Mouse (Mus musculus): ENCODE results near the gene BC030870. TPM values are rescaled to one million over a fixed set of nuclear protein-coding genes. Genes with fewer than 3 reads are reported as not detected.
A peak's percentile ranks its signal among the peaks of the same experiment; 100 is the strongest.

BC030870 gene
- polyA plus RNA-seq, 1 experiment = not detected

DNA sequence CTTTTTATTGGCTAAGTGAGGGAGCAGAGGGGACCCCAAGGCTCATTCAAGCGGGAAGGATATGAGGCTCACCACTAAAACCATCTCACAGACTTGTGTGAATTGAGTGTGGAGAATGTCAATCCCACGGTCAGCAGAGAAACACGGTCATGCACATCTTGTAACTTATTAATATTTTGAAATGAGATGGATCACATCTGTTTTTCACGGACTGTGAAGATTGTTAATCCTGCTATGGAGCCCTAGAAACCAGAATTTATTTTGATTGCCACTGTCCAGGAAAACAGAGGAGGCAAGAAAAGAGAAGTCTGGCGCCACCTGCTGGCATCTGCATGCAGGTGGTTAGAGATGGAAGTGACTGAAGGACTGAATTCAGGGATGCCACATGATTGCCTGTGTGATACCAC is 19.1 kb downstream of the BC030870 start:
- Histone ChIP-seq H3K27ac (ENCODE audit: insufficient read depth, low read depth, low read length) (no peak overlapping the region), H3K4me3 (ENCODE audit: insufficient read depth, low read length) (no peak overlapping the region), H3K4me1 (ENCODE audit: control insufficient read depth, insufficient read depth, low read length) (no peaks in the 10 kb centered on the region)
- TF ChIP-seq CTCF (IDR thresholded peaks at IDR 0.05; ENCODE audit: low read depth, low read length) = peak; percentile 77
- TF ChIP-seq POLR2A (IDR thresholded peaks at IDR 0.05; ENCODE audit: borderline replicate concordance, low read depth, low read length) = no peak

GRCm38 (mm10) chr8:65108936-65109335 is 20.4 kb downstream of the BC030870 start:
- H3K27ac ChIP-seq (ENCODE audit: insufficient read depth, low read depth, low read length) = no peak overlapping the region
- H3K4me3 ChIP-seq (ENCODE audit: insufficient read depth, low read length) = no peak overlapping the region
- H3K4me1 ChIP-seq (ENCODE audit: control insufficient read depth, insufficient read depth, low read length) = no peaks in the 10 kb centered on the region
- TF ChIP-seq POLR2A (IDR thresholded peaks at IDR 0.05; ENCODE audit: borderline replicate concordance, low read depth, low read length) (no peak), CTCF (IDR thresholded peaks at IDR 0.05; ENCODE audit: low read depth, low read length) (no peak)

- Histone ChIP-seq H3K4me1 (ENCODE audit: control insufficient read depth, insufficient read depth, low read length) (no peaks in the 10 kb centered on the region), H3K4me3 (ENCODE audit: insufficient read depth, low read length) (no peak overlapping the region), H3K27ac (ENCODE audit: insufficient read depth, low read depth, low read length) (no peak overlapping the region)
- TF ChIP-seq CTCF (IDR thresholded peaks at IDR 0.05; ENCODE audit: low read depth, low read length) (no peak), POLR2A (IDR thresholded peaks at IDR 0.05; ENCODE audit: borderline replicate concordance, low read depth, low read length) (no peak)
Observed at GRCm38 (mm10) chr8:65107936-65108718, 21.2 kb downstream of the BC030870 start.

DNA sequence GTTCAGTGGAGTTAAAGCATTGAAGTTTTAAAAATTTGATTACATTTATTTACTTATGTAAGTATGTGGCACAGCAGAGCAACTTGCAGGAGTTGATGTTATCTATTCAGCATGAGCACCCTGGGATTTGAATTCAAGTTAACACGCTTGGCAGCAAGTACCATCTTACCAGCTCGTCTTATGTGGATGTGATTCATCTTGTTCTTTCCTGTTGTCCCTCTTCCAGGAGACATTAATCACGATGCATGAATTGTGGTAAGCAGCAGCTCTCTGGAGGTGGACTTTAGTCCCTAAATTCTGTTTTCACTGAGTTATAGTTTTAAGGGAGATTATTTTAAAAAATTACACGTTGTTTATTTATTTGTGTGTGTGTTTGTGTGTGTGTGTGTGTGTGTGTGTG is 25.3 kb downstream of the BC030870 start:
- TF ChIP-seq CTCF (IDR thresholded peaks at IDR 0.05; ENCODE audit: low read depth, low read length) (no peak), POLR2A (IDR thresholded peaks at IDR 0.05; ENCODE audit: borderline replicate concordance, low read depth, low read length) (no peak)
- Histone ChIP-seq H3K4me1 (ENCODE audit: control insufficient read depth, insufficient read depth, low read length) (no peaks in the 10 kb centered on the region), H3K27ac (ENCODE audit: insufficient read depth, low read depth, low read length) (no peak overlapping the region), H3K4me3 (ENCODE audit: insufficient read depth, low read length) (no peak overlapping the region)

DNA sequence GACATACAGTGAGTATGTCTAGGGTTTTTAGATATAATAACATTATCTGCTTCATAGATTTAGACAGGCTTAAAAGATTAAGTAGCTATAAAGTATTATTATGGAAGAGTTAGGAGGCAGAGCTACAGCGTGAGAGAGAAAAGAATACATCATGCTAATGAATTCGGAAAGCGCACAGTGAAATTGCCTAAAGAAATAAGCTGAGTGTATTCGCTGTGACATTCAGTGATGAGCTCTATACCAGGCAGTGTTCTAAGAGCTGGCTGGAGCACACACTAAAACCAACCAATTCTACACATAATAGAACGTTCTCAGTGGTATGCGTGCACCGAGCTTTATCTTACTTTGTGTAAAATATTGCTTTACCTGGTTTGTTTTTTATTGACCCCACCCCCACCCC is 25.7 kb downstream of the BC030870 start:
- H3K4me1 ChIP-seq (ENCODE audit: control insufficient read depth, insufficient read depth, low read length) = no peaks in the 10 kb centered on the region
- H3K4me3 ChIP-seq (ENCODE audit: insufficient read depth, low read length) = no peak overlapping the region
- no peak for TF ChIP-seq POLR2A (IDR thresholded peaks at IDR 0.05; ENCODE audit: borderline replicate concordance, low read depth, low read length)
- H3K27ac ChIP-seq (ENCODE audit: insufficient read depth, low read depth, low read length) = no peak overlapping the region

DNA sequence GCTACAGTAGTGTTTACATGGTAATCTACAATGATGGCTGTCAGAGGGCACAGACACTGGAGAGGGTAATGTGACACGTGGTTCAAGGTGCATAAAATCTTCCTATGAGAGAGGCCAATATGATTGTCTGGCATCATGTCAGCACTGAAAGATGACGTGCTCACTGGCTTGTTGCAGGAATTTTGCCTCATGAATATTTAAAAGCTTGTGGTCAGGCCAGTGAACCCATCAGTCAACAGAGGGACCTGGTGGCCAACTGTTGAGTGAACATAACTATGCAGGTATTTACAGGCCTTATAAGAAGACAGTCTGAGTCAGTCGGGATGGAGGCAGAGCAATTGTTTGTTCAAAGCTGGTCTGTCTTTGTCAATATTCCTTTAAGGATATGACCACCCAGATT is 29.6 kb downstream of the BC030870 start:
- no peaks in the 10 kb centered on the region for H3K4me1 ChIP-seq (ENCODE audit: control insufficient read depth, insufficient read depth, low read length)
- no peak for TF ChIP-seq CTCF (IDR thresholded peaks at IDR 0.05; ENCODE audit: low read depth, low read length)
- TF ChIP-seq POLR2A (IDR thresholded peaks at IDR 0.05; ENCODE audit: borderline replicate concordance, low read depth, low read length) = no peak

DNA sequence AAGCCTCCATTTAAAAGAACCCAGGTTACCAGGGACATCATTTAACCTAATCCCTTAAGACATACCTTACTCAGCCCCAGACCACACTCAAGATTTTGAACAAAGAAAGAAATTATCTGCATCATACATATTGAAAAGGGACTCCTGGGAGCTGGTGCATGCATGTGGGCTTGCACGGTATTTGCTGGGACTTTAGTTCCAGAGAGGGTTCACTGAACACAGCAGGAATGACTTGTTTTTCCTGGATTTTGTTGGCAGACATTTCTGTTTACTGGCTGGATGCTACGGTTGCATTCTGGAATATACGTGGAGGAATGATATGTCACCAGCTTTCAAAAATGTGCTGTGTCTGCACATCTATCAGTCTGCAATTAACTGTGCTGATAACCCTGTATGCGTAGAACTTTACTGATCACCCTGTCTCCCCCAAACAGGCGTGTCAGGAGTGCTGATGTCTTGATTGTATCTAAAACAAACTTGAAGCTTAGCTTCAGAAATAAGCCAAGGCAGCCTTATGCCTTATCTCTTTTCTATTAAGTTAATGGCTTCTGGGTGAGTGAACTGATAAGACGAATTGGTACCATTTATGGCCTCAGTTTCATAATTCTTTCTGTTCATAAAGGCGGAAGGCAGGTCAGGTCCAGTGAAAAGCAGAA is 31.5 kb downstream of the BC030870 start:
- Histone ChIP-seq H3K4me1 (ENCODE audit: control insufficient read depth, insufficient read depth, low read length) (no peaks in the 10 kb centered on the region), H3K27ac (ENCODE audit: insufficient read depth, low read depth, low read length) (no peak overlapping the region), H3K4me3 (ENCODE audit: insufficient read depth, low read length) (no peak overlapping the region)
- TF ChIP-seq CTCF (IDR thresholded peaks at IDR 0.05; ENCODE audit: low read depth, low read length) = no peak
- TF ChIP-seq POLR2A (IDR thresholded peaks at IDR 0.05; ENCODE audit: borderline replicate concordance, low read depth, low read length) = no peak

More for the DNA sequence above, 29.6 kb downstream of the BC030870 start:
- no peak overlapping the region for H3K27ac ChIP-seq (ENCODE audit: insufficient read depth, low read depth, low read length)
- H3K4me3 ChIP-seq (ENCODE audit: insufficient read depth, low read length) = no peak overlapping the region

GRCm38 (mm10) chr8:65089781-65090180 is 39.6 kb downstream of the BC030870 start:
- H3K4me3 ChIP-seq (ENCODE audit: insufficient read depth, low read length) = no peak overlapping the region
- no peaks in the 10 kb centered on the region for H3K4me1 ChIP-seq (ENCODE audit: control insufficient read depth, insufficient read depth, low read length)
- TF ChIP-seq POLR2A (IDR thresholded peaks at IDR 0.05; ENCODE audit: borderline replicate concordance, low read depth, low read length) = no peak
- no peak for TF ChIP-seq CTCF (IDR thresholded peaks at IDR 0.05; ENCODE audit: low read depth, low read length)
- no peak overlapping the region for H3K27ac ChIP-seq (ENCODE audit: insufficient read depth, low read depth, low read length)

DNA sequence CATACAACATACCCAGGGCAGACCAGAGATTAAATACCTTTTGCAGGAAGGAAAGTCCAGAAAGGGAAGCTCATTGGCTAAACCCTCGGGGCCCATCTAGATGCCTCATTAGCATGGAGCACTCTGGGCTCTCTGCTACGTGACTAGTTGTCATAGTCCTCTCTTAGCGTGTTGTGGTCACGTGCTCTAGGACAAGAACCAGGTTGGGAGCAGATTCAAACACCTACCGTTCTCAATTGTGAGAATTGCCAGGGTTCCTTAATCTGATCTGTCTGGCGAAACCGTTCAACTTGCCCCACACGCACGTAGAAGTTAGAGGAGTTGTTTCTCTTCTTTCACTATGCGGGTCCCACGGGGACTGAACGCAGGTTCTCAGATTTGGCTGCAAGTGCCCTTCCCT is 41.2 kb downstream of the BC030870 start:
- Histone ChIP-seq H3K27ac (ENCODE audit: insufficient read depth, low read depth, low read length) (no peak overlapping the region), H3K4me3 (ENCODE audit: insufficient read depth, low read length) (no peak overlapping the region), H3K4me1 (ENCODE audit: control insufficient read depth, insufficient read depth, low read length) (no peaks in the 10 kb centered on the region)
- no peak for TF ChIP-seq CTCF (IDR thresholded peaks at IDR 0.05; ENCODE audit: low read depth, low read length)
- TF ChIP-seq POLR2A (IDR thresholded peaks at IDR 0.05; ENCODE audit: borderline replicate concordance, low read depth, low read length) = no peak

DNA sequence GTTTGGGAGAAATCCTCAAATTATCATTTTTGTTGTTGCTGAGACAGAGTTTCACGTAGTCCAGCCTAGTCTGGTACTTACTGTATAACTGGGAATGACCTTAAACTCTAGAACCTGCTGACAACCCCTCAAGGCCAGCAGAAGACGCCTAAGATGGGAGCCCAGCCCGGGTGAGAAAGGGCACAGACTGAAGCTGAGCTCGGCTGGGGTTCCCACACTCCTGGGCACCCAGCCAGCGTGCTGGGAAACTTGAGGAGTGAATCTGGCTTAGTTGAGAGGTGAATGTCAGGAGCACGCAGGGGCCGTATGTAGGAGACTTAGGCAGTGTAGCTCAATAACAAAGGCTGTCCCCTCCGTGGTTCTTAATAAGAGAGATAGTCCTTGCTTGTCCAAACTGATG is 41.7 kb downstream of the BC030870 start:
- Histone ChIP-seq H3K27ac (ENCODE audit: insufficient read depth, low read depth, low read length) (no peak overlapping the region), H3K4me1 (ENCODE audit: control insufficient read depth, insufficient read depth, low read length) (no peaks in the 10 kb centered on the region), H3K4me3 (ENCODE audit: insufficient read depth, low read length) (no peak overlapping the region)
- TF ChIP-seq POLR2A (IDR thresholded peaks at IDR 0.05; ENCODE audit: borderline replicate concordance, low read depth, low read length) (no peak), CTCF (IDR thresholded peaks at IDR 0.05; ENCODE audit: low read depth, low read length) (no peak)

Measured in bone marrow macrophage, adult 2 months (primary cell).